Mouse (Mus musculus) right cerebral cortex, adult 2 months (tissue): ENCODE measurements around the gene Gtf2h4.
A peak's percentile ranks its signal among the peaks of the same experiment; 100 is the strongest.

Experiments used
- DNase-seq, 2 experiments: peaks; one replicate each; pipeline ENCODE4 v3.0.0; 2021 to 2022; ENCODE audit warnings: low spot score in 2 of 2

The Gtf2h4 gene

GRCm38 (mm10) chr17:35673416-35674035 is at the start of gene Gtf2h4:
Gtf2h4 (minus strand) TSS chr17:35673739.
- DNase-seq, result peak; percentile 92 to 96

GRCm38 (mm10) chr17:35721676-35722075 is 48.1 kb upstream of the Gtf2h4 start:
- DNase-seq, result no peak

DNA sequence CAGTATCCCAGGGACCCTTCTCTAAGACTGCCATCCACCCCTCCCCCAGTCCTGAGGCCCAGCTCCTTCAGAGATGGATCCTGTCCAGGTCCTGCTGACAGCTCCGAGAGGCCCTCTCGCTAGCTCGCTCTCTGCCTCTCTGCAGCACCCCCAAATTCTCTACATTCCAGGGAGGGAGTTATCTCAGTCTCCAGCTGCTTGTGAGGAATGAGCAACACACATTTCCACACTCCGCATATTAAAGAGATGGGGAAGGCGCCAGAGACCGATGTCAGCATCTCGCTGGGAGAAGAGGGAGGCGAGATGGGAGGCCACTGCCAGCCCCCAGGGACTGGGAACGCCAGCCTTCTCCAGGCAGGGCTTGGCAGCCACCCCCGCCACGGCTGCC is 46.8 kb upstream of the Gtf2h4 start:
- DNase-seq, result peak; percentile 32 to 64

DNA sequence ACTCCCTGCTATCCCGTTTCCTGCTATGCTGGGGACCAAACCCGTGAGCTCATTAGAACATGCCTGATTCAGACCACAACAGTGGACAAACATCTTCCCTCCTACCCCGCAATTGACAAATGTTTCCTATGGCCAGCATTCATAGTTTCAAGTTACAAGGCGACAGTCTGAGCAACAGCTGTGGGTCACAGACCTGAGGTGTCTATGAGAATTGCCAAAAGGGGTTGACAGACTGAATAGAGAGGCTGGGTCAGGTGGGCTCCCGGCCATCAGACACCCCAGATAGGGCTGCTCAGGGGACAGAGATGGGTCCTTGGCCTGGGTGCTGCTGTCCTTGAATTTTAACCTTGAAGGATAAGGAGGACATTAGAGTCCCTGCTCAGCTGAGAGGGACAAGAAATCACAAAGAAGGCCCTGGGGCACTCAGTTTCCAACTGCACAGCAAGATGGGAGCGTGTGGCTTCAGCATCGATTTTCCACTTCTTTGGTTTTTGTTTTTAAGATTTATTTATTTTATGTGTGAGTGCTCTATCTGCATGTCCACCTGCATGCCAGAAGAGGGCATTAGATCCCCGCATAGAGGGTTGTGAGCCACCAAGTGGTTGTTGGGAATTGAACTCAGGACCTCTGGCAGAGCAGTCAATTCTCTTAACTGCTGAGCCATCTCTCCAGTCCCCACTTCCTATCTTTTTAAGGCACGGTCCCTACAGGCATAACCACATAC is 46.2 kb upstream of the Gtf2h4 start:
- no peak for DNase-seq

GRCm38 (mm10) chr17:35717080-35717479 is 43.5 kb upstream of the Gtf2h4 start:
- DNase-seq, result no peak

GRCm38 (mm10) chr17:35716114-35716513 is 42.6 kb upstream of the Gtf2h4 start:
- DNase-seq, result no peak

DNA sequence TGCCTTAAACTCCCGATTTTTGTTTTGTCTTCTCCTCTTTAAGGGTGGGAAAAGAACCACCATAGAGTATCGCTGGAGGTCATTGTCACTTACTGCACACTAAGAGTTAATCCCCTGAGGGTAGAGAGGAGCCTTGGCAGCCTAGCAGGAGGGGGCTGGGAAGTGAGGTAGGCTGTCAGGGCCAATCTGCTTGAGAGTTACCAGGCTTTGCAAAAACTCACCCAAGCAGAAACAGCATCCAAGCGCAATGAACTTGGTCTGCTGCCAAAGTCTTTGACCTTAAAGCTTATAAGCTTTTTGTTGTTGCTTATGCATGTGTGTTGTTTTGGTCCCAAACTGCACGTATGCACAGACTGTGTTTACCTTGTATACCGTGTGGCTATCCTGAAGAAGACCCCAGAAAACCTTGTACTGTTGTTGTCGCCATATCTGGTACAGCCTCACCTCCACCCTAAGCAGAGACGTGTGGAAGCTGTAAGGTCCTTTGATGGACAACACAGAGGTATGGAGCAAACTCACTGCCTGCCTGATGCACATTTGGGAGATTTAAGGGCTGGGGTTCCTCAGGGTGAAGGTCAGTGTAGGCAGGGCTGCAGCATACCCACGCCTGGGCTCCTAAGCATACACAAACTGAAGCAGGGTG is 37.3 kb upstream of the Gtf2h4 start:
- no peak for DNase-seq

GRCm38 (mm10) chr17:35708611-35709010 is 35.1 kb upstream of the Gtf2h4 start:
- no peak for DNase-seq

DNA sequence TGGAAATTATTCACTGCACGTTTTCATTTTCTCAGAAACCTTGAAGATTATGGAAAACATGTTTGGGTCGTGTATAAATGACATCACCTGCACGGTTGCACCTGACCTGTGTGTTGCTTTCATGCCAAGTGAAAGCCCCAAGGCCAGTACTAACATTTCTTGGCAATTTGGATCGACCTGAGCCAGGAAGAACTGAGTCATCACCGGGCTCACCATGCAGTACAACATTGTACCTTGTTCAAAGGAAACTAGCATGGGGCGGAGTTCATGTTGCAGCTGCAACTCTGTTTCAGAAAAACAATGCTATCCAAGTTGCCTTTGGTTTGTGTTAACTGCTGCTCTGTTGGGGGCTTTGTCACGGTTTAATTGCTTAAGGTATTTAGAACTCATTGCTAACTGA is 34.4 kb upstream of the Gtf2h4 start:
- no peak for DNase-seq

DNA sequence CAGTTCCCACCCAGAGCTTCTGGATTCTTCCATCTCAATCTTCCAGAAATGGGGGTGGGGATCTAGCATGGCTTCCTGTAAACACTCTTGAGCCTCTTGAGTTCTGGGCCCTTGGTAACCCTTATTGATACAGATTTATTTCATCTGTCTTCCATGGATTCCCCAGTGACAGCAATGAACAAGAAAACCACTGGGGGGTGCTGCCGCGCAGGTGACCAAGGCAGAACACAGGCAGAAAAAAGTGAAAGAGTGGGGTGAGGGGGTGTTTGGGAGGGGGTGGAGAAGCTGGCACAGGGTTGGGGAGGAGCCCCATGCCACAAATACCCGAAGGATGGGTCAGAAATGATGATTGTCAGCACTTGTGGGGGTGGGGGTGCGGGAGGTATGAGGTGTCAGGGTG is 32.3 kb upstream of the Gtf2h4 start:
- peak in 1 of 2 experiments; percentile 42 for DNase-seq

DNA sequence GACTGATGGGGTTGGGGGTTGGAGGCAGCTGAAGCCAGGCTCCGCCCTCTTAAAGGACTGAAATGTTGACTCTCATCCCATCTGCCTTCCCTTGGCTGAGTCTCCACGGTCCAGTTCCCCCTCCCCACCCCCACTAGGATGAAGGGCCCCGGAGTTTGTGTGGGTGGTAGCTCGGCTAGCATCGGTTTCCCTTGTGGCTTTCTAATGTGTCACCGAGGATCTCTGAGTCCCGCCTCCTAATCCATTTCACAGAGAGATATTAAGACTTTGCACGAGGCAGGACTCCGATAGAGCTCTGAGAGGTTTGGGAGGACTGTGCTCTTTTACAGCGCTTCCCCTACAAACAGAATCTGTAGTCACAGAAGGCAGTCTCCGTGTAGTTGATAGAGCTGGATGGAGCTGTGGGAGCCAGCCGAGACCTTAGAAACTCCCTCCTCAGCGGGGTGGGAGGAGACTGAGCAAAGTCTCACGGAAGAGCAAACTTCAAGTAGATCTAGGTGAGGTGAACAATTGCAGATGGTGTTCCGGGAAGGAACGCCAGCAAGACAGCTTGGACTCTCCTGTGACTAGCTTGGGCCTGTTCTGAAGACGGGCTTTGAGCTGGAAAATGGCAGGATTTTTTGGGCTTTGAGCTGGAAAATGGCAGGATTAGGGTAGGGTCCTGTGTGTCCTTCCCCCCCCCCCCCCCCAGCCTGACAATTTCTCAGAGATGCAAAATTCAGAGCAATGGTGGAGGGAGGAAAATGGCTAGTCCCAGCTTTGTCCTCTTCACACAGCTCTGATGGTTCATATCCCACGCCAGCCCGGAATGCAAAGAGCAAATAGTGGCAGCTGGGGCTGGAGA is 31.3 kb upstream of the Gtf2h4 start, which contains the start of gene Ddr1:
Gene Ddr1 (minus strand): TSS at position 1 of the 844 bp plus-strand sequence.
- DNase-seq, result peak; percentile 56 to 57

- no peak for DNase-seq
Observed at GRCm38 (mm10) chr17:35703751-35704271, 30.3 kb upstream of the Gtf2h4 start.

DNA sequence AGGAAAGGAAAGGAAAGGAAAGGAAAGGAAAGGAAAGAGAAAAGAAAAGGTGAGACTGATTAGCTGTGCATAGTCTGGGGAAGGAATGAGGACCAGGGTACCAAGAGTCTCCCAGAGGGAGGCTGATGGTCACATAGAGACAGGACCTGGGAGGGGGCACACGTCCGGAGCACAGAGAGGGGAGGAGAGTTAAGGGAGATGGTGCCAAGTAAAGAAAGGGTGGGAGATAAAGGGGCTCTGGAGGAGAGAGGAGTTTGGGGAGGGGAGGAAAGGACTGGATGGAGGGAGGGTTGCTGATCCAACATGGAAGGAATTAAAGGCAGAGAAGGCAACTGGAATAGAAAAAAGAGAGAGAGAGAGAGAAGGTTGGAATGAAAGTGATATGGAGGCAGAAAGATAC is 29.5 kb upstream of the Gtf2h4 start:
- DNase-seq, result no peak

GRCm38 (mm10) chr17:35702605-35703004 is 29.1 kb upstream of the Gtf2h4 start:
- DNase-seq, result no peak

- DNase-seq, result no peak
Observed at GRCm38 (mm10) chr17:35701978-35702461, 28.5 kb upstream of the Gtf2h4 start.

DNA sequence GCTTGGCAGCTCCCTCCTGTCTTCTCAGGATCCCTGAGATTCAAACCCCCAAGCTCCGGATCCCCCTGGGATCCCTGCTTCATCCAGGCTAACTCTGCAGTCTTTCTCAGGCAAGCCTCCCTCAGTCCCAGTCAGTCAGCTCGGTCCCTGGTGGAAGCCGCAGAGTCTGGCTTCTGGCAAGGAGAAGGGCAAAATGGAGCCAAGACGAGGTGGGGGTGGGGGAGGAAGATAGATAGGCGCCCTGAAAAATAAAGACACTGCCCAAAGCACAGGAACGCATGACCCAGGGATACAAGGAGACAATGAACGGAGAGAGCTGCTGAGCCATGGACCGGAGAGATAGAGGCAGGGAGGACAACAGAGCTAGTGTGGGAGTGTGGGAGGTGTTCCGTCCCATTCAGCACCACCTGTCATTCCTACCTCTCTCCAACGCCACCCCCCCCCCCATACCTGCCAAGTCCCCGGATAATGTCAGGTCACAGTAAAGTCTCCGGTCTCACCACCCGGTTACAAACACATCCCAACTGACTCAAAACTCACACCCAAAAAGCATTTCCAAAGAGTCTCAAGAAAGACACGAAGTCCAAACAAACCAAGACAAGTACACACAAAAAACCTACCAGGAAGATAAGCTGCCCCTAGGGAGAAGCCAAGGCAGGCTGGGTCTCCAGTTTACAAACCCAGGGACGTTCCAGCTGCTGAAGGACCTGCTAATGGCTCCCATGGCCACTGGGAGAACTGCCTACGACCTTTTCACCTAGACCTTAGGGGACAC is 27.9 kb upstream of the Gtf2h4 start:
- DNase-seq, result no peak

DNA sequence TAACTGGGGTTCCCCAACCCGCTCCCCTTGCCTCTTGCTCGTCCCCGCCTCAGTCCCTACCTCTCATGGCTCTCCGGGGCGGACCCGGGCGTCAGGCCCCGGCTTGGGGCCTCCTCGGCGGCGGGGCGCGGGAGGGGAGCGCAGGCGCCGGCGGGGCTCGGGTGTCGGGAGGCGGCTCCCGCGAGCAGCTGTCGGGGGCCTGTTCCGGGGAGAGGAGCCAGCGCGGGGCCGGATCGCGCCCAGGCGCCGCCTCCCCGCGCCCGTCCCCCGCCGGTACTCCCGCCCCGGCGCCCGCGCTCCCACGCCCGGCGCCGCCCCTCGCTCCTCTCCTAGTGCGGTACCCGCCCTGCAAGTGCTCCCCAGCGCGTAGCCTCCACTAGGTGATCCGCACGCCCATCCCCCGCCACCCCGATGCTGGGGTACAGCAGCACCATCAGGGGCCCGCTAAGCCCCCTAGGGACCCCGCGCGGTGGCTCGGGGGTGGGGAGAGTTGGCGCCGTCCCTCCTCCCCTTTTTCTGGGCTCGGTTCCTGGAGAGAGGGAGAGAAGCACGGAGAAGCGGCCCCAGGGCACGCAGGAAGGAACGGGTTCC is 26.9 kb upstream of the Gtf2h4 start:
- peak; percentile 74 to 78 for DNase-seq

- peak; percentile 59 to 72 for DNase-seq
Observed at GRCm38 (mm10) chr17:35699919-35700318, 26.4 kb upstream of the Gtf2h4 start.

GRCm38 (mm10) chr17:35698501-35698883 is 25.0 kb upstream of the Gtf2h4 start:
- DNase-seq, result no peak

DNA sequence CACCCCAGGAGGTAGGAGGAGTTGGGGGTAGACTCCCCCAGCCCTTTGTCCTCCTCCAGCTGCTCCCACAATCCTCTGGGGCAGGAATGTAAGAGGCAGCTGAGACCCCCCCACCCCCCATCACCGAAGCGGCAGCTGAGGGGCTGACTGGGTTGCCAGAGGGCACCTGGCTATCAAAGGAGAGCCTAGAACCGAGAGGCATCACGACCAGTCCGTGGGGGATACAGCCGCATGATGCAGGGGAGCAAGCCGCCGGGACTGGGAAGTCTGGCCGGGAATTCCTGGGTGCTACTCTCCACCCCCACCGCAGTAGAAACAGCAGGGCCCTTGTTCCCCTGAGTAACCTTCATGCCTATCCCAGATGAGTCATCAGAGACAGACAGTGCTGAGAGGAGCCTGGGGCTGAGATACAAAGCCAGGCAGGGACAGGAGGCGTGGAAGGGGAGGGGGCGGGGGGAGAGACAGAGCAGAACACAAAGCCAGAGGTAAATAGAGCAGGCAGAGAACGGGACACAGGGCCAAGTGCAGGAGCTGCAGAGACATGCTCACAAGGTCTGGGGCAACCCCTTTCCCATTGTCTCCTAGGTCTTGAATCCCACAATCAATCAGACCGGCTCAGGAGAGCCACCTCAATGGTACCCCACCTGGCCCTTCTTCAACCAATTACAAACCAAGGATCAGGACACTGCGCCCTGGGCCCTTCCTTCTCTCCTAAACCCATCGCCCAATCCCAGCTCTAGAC is 24.4 kb upstream of the Gtf2h4 start:
- DNase-seq, result peak; percentile 40 to 55
